Mouse (Mus musculus) neutrophil, adult 65 days (primary cell): ENCODE measurements around the gene Rab36. TPM values are rescaled to one million over a fixed set of nuclear protein-coding genes. Genes with fewer than 3 reads are reported as not detected.

Experiments
- total RNA-seq: library from RNA; stranded (reverse); gene quantifications from 2 replicates; pipeline ENCODE4 v1.2.4, GENCODE M21; 2023

The Rab36 gene
- total RNA-seq: 2.1 and 3.3 TPM in 2 replicates

DNA sequence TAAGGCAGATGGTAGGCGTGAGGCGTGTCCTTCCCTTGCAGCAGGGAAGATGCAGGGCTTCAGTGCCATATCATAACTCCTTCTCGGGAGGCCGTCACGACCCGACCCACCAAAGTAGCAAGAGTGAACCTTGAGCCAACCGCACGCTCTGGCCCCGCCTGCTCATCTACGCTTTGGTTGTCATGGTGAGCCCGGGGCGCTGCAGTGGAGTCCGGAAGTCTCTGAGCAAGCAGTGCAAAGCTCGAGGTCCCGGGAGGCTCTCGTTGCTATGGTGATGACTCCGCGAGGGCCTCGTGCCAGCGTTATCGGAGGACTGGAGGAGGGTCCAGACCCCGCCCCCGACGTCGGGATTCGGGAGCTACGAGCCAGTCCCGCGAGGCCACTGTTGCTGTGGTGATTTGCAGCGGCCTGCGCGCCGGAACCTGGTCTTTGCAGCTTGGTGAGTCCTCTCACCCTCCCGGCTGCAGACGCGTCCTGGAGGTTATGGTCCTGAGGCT is at the start of gene Rab36:
TSS of gene Rab36 (plus strand) at position 176 of the 497 bp plus-strand sequence.

GRCm38 (mm10) chr10:75032395-75032794 is 4.5 kb upstream of the Rab36 start, which contains the start of gene Rsph14:
Rsph14 (minus strand) TSS chr10:75032586.

GRCm38 (mm10) chr10:75060217-75060842 is 23.5 kb downstream of the Rab36 start, which contains the start of gene Bcr:
Bcr (plus strand) TSS chr10:75060592.

Other genes with a start within 250 kb of the Rab36 start
- gene Gnaz, start 69.9 kb upstream of the Rab36 start, total RNA-seq: 0.68 and 1.3 TPM in 2 replicates
- not detected in 2 replicates for gene Rsph14, start 4.5 kb upstream of the Rab36 start, total RNA-seq
- gene Bcr, start 23.5 kb downstream of the Rab36 start, total RNA-seq: 17.8 and 23.2 TPM in 2 replicates
- 15.4 and 17.1 TPM in 2 replicates for gene Specc1l, start 175.0 kb downstream of the Rab36 start, total RNA-seq